Mouse (Mus musculus): ENCODE measurements around the gene Gm29094.

The Gm29094 gene

GRCm38 (mm10) chr9:89253400-89253799 lies 54.2 kb downstream of the Gm29094 start:
- DNase-seq: peak; percentile 24

- peak; percentile 13 for DNase-seq
Measured at GRCm38 (mm10) chr9:89256556-89257335, 57.6 kb downstream of the Gm29094 start.

- no peak for DNase-seq
Measured at GRCm38 (mm10) chr9:89263968-89264367, 64.8 kb downstream of the Gm29094 start.

- DNase-seq: no peak
Measured at GRCm38 (mm10) chr9:89264571-89264970, 65.4 kb downstream of the Gm29094 start.

Data from lung, postnatal 36 days (tissue).